Mouse (Mus musculus): ENCODE measurements around the gene Agt. TPM values are rescaled to one million over a fixed set of nuclear protein-coding genes. Genes with fewer than 3 reads are reported as not detected.

The Agt gene
- polyA plus RNA-seq, 1 experiment: 125 TPM

DNA sequence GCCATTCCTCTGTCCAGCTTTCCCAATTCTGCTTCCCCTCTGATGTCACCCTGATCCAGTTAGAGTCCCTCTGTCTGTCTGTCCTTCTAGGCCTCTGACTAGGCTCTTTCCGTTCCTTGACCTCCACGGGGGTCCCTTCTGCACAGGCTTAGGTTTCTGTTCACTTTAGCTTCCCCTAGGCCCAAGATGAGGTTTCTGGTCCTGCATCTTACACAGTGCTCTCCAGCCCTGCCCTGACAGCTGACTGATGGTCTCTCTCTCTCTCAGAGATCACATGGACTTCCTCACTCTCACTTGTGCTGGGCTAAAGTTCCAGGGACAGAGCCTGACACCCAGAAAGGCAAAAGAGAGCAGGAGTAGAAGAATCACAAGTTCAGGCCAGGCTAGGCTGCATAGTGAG is 17.1 kb upstream of the Agt start:
- Histone ChIP-seq H3K4me1 (ENCODE audit: control insufficient read depth, insufficient read depth, low read length) (peaks cover 19% of the 10 kb centered on the region), H3K27me3 (ENCODE audit: control insufficient read depth, insufficient read depth, low read length) (no peaks in the 10 kb centered on the region), H3K4me3 (replicated peaks; ENCODE audit: insufficient read depth, low read depth, low read length) (no peak overlapping the region), H3K27ac (ENCODE audit: insufficient read depth, low read length) (peak overlapping the region; percentile 53; the same call in 1 of the 2 replicates)
- peak in 1 of 2 experiments; percentile 22 for DNase-seq
- 53% methylated on average over 2 of the region's 2 CpGs for WGBS
- TF ChIP-seq CTCF (IDR thresholded peaks at IDR 0.05; ENCODE audit: borderline replicate concordance, insufficient read depth, low read depth, low read length) (no peak), POLR2A (IDR thresholded peaks at IDR 0.05; ENCODE audit: borderline replicate concordance, insufficient read depth, low read length) (no peak)

DNA sequence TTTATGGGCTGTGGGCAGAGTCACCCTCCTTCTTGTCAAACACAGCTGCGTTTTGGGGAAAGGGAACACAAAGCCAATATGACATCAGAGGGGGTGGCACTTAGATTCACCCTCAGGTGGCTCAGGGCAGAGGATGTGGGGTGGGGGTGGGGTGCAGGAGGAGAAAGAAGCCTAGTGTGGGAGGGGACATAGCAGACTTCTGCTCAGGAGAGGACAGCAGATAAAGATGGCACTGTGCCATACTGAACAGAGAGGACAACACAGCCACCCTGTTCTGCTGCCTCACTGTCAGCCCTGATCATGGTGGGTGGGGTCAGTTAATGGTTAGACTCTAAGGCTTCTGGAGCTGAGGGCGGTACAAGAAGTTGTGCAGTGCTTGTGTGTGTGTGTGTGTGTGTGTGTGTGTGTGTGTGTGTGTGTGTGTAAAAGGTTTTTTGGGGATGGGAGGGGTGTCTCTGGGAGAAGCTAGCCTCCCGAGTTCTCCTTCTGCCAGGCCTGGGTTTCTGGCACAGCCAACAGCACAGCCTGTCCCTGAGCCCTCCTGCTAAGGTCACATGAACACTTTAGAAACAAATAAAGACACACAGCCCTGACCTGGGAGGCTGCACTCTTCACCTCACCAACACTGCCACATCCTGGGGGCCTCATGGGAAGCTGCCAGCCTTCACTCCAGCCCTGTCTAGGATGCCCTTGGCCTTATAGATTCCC is 16.4 kb upstream of the Agt start:
- Histone ChIP-seq H3K4me3 (replicated peaks; ENCODE audit: insufficient read depth, low read depth, low read length) (no peak overlapping the region), H3K4me1 (ENCODE audit: control insufficient read depth, insufficient read depth, low read length) (peaks cover 19% of the 10 kb centered on the region), H3K27ac (ENCODE audit: insufficient read depth, low read length) (peak overlapping the region; percentile 53), H3K27me3 (ENCODE audit: control insufficient read depth, insufficient read depth, low read length) (no peaks in the 10 kb centered on the region)
- peak; percentile 64 to 74 for DNase-seq
- no peak for TF ChIP-seq CTCF (IDR thresholded peaks at IDR 0.05; ENCODE audit: borderline replicate concordance, insufficient read depth, low read depth, low read length)
- TF ChIP-seq POLR2A (IDR thresholded peaks at IDR 0.05; ENCODE audit: borderline replicate concordance, insufficient read depth, low read length): 0 out of 2 replicates have a peak, but pooled peaks have one; percentile 19
- WGBS: 13% methylated on average over 3 of the region's 3 CpGs

DNA sequence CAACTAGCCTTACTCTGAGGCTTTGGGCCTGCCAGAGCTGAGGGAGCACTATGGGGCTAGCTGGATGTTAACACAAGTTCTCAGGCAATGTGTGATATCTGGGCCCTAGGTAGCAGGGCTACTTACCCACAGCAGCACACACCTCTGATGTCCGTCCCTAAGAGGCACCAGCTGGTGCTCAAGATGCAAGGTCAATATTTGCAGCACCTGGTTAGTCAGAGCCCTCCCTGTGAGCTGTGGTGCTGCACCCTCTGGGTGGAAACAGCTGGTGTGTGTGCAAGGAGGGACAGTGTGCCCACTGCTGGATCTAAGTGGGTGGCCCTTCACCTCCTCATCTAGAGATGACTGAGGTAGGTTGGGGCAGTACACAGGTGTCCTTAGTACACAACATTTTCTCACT is 7.2 kb upstream of the Agt start:
- no peak for DNase-seq
- WGBS: 77% methylated on average over 1 of the region's 1 CpGs
- H3K4me1 ChIP-seq (ENCODE audit: control insufficient read depth, insufficient read depth, low read length): peaks cover 12% of the 10 kb centered on the region
- no peak overlapping the region for H3K27ac ChIP-seq (ENCODE audit: insufficient read depth, low read length)
- H3K4me3 ChIP-seq (replicated peaks; ENCODE audit: insufficient read depth, low read depth, low read length): no peak overlapping the region
- no peaks in the 10 kb centered on the region for H3K27me3 ChIP-seq (ENCODE audit: control insufficient read depth, insufficient read depth, low read length)
- TF ChIP-seq CTCF (IDR thresholded peaks at IDR 0.05; ENCODE audit: borderline replicate concordance, insufficient read depth, low read depth, low read length) (no peak), POLR2A (IDR thresholded peaks at IDR 0.05; ENCODE audit: borderline replicate concordance, insufficient read depth, low read length) (no peak)

DNA sequence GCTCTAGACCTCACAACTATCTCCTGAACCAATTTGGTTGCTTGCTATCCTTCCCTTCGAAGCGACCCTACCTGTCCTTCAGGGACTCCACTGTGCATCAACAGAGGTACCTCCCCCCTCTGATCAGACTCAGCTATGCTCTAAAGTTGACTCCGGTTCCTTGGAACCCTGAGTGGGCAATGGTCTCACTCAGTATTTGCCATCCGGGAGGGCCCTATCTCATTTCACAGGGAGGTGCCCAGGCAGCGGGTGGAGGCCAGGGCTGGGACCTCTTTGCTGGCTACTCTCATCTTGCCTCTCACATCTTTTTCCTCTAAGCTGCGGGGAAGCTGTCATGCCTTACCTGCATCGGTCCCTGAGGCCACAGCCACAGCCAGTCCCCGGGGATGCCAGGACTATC is 6.3 kb upstream of the Agt start, which contains the start of gene Capn9:
TSS of gene Capn9 (plus strand) at position 301 of the 400 bp plus-strand sequence.
- no peak for TF ChIP-seq POLR2A (IDR thresholded peaks at IDR 0.05; ENCODE audit: borderline replicate concordance, insufficient read depth, low read length)
- no peak for TF ChIP-seq CTCF (IDR thresholded peaks at IDR 0.05; ENCODE audit: borderline replicate concordance, insufficient read depth, low read depth, low read length)

DNA sequence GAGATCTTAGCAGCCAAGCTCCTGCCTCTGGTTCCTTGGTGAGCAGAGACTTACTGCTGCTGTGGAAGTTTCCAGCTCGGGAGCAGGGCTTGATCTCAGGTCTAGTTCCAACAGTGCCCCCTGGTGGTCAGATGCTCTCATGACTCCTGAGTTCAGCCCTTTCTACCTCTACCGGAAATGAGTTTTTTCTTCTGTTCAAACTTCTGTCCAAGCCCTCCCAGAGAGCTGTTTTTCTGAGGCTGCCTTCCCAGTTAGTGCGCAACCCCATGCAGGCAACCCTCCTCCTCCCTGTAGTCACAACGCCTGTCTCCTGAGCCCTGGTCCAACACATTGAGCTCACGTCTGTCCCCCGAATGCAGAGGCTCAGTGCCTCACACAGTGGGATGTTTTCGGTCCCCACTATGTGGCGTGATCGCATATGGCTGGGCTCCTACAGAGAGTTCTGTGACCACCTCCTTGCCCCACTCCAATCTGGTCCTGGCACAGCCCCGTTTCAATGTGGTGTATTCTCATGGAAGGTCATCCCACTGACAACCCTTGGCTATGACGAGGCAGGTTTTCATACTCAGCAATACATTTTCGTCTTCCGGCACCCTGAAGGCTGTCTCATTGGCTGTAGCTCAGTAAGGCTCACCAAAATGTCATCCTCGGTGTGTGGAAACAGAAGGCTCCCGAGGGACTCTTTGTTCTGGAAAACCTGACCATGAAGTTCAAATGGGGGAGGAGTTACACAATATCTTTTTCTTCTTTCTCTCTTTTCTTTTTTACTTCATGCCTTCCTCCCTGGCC is 4.2 kb upstream of the Agt start:
- no peak overlapping the region for H3K4me3 ChIP-seq (replicated peaks; ENCODE audit: insufficient read depth, low read depth, low read length)
- no peak overlapping the region for H3K27ac ChIP-seq (ENCODE audit: insufficient read depth, low read length)
- H3K4me1 ChIP-seq (ENCODE audit: control insufficient read depth, insufficient read depth, low read length): peaks cover 41% of the 10 kb centered on the region
- H3K27me3 ChIP-seq (ENCODE audit: control insufficient read depth, insufficient read depth, low read length): no peaks in the 10 kb centered on the region
- peak; percentile 85 to 93 for DNase-seq
- peak; percentile 85 for TF ChIP-seq CTCF (IDR thresholded peaks at IDR 0.05; ENCODE audit: borderline replicate concordance, insufficient read depth, low read depth, low read length)
- TF ChIP-seq POLR2A (IDR thresholded peaks at IDR 0.05; ENCODE audit: borderline replicate concordance, insufficient read depth, low read length): no peak
- 25% methylated on average over 15 of the region's 15 CpGs for WGBS

More for the DNA sequence above, 6.3 kb upstream of the Agt start, which contains the start of gene Capn9:
- Histone ChIP-seq H3K4me3 (replicated peaks; ENCODE audit: insufficient read depth, low read depth, low read length) (no peak within 1 kb of the TSS), H3K27ac (ENCODE audit: insufficient read depth, low read length) (no peak within 1 kb of the TSS), H3K27me3 (ENCODE audit: control insufficient read depth, insufficient read depth, low read length) (no peaks in the 10 kb centered on the region), H3K4me1 (ENCODE audit: control insufficient read depth, insufficient read depth, low read length) (peaks cover 22% of the 10 kb centered on the region)
- DNase-seq: no peak
- 90% methylated on average over 8 of the region's 8 CpGs for WGBS

DNA sequence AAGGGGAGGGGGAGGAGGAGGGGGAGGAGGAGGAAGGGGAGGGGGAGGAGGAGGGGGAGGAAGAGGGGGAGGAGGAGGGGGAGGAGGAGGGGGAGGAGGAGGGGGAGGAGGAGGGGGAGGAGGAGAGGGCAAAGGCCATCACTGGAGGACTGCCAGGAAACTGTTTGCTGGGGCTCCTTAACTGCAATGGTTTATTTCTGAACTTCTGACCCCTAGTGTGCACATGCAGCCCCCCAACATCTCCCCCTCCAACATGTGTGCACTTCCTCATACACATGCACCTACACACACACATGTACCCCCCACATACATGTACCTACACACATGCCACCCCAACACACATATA is 2.9 kb upstream of the Agt start:
- TF ChIP-seq CTCF (IDR thresholded peaks at IDR 0.05; ENCODE audit: borderline replicate concordance, insufficient read depth, low read depth, low read length) (no peak), POLR2A (IDR thresholded peaks at IDR 0.05; ENCODE audit: borderline replicate concordance, insufficient read depth, low read length) (no peak)
- H3K27me3 ChIP-seq (ENCODE audit: control insufficient read depth, insufficient read depth, low read length): no peaks in the 10 kb centered on the region

DNA sequence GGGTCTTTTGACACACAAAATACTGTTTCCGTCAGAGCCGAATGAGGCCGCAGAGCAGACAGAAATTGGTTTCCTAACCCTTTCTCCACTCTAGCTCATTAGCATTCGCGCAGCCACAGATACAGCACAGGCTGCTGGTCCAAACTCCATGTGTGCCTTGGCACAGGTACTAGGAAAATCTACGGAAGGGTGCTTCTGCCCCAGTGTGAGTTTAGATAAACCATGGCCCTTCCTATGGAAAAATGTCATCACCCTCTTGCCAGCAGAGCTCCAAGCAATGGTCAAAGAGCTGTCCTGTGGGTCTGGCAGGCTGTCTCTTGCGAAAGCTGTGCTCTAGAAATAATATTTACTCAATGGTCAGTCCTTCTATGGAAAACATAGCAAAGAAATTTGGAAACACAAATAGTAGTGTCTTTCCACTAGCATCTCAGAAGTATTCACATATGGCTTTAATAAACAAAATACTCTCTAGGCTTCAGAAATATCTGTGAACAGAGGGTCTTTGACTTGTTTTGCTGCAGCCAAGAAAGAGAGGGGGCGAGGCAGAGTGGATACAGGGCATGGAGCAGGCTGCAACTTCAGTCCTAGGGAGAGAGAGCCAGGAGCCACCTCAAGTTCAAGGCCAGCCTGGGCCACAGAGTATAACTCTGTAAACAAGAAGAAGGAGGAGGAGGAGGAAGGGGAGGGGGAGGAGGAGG is 2.4 kb upstream of the Agt start:
- no peaks in the 10 kb centered on the region for H3K27me3 ChIP-seq (ENCODE audit: control insufficient read depth, insufficient read depth, low read length)
- H3K4me1 ChIP-seq (ENCODE audit: control insufficient read depth, insufficient read depth, low read length): peaks cover 41% of the 10 kb centered on the region
- H3K27ac ChIP-seq (ENCODE audit: insufficient read depth, low read length): peak overlapping the region; percentile 56
- 29% methylated on average over 8 of the region's 8 CpGs for WGBS
- DNase-seq: peak in 1 of 2 experiments; percentile 50
- TF ChIP-seq CTCF (IDR thresholded peaks at IDR 0.05; ENCODE audit: borderline replicate concordance, insufficient read depth, low read depth, low read length): no peak
- H3K4me3 ChIP-seq (replicated peaks; ENCODE audit: insufficient read depth, low read depth, low read length): no peak overlapping the region

More for the DNA sequence above, 2.9 kb upstream of the Agt start:
- H3K4me1 ChIP-seq (ENCODE audit: control insufficient read depth, insufficient read depth, low read length): peaks cover 41% of the 10 kb centered on the region
- no peak overlapping the region for H3K27ac ChIP-seq (ENCODE audit: insufficient read depth, low read length)
- DNase-seq: no peak
- H3K4me3 ChIP-seq (replicated peaks; ENCODE audit: insufficient read depth, low read depth, low read length): no peak overlapping the region

All from cerebellum, adult 2 months (tissue).